ENCODE assay signal across 8 mouse cellular contexts in the genomic region with DNA sequence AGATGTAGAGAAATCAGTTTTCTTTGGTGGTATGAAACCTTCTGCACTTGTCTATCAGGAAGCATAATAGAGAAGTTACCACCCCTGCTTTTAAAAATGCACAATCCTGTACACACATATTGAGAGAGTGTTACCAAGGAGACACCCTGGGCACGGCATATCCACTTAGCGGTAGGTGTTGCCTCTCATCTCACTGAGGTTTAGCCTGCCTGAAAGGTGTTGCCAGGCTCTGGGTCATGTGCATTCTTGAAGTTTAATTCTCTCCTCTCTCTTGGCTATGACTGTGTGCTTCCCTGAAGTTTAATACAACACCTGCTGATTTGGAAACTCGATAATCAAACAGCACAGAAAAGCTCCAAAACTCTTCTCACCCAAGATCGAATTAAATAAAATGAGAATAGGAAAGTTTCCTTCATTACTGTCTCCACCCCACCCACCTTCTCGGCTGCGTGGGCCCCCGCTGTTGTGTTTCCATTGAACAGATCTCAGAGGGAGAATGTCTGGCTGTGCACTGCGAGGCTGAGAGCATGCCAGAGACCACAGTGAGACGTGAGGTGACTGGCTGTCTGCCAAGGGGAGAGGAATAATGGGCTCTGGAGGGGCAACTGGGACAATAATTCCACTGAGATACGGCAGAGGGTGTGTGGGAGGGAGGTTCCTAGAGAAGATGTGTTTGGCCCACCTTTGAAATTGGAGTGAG. TPM values are rescaled to one million over a fixed set of nuclear protein-coding genes. Genes with fewer than 3 reads are reported as not detected.
DNase-seq lines count a peak whose midpoint lies in the region; ATAC-seq lines count a peak whose summit lies in the region.

No protein-coding gene starts in this region.

- H3K9me3 ChIP-seq in heart, embryonic 16.5 days (replicated peaks; ENCODE audit: control insufficient read depth, low read length): 0 out of 2 replicates have a peak, but pooled peaks cover 3% of the 10 kb centered on the region
- no peaks in the 10 kb centered on the region for H3K9me3 ChIP-seq in neural tube, embryonic 13.5 days
- H3K9me3 ChIP-seq in neural tube, embryonic 15.5 days (replicated peaks): no peaks in the 10 kb centered on the region

- 33% methylated on average over 10 of the region's 10 CpGs for WGBS in heart, embryonic 16.5 days
- WGBS in neural tube, embryonic 13.5 days: 46% methylated on average over 10 of the region's 10 CpGs
- 40% methylated on average over 10 of the region's 10 CpGs for WGBS in neural tube, embryonic 15.5 days

- peak; percentile 53 for ATAC-seq in heart, embryonic 16.5 days (replicated peaks; ENCODE audit: extremely low read depth, insufficient read depth, low FRiP score)
- ATAC-seq in neural tube, embryonic 13.5 days (ENCODE audit: low read depth): peak; percentile 74
- no peak; the same call in 1 of the 2 replicates for ATAC-seq in neural tube, embryonic 15.5 days (ENCODE audit: low FRiP score)

- H3K36me3 ChIP-seq in heart, embryonic 16.5 days (ENCODE audit: control insufficient read depth, insufficient read depth): no peaks in the 10 kb centered on the region
- no peaks in the 10 kb centered on the region for H3K36me3 ChIP-seq in neural tube, embryonic 13.5 days
- no peaks in the 10 kb centered on the region for H3K36me3 ChIP-seq in neural tube, embryonic 15.5 days

- H3K27me3 ChIP-seq in heart, embryonic 16.5 days (ENCODE audit: control insufficient read depth, insufficient read depth, low read length): no peaks in the 10 kb centered on the region
- no peaks in the 10 kb centered on the region for H3K27me3 ChIP-seq in neural tube, embryonic 13.5 days
- no peaks in the 10 kb centered on the region for H3K27me3 ChIP-seq in neural tube, embryonic 15.5 days (replicated peaks)

- intact Hi-C loops in heart, postnatal 25 days (cut with DNase I): no loop called here

- no peak overlapping the region for H3K4me2 ChIP-seq in heart, embryonic 16.5 days (ENCODE audit: low read depth, low read length)
- H3K4me2 ChIP-seq in neural tube, embryonic 13.5 days: no peak overlapping the region
- no peak overlapping the region for H3K4me2 ChIP-seq in neural tube, embryonic 15.5 days

- no peak overlapping the region for H3K27ac ChIP-seq in heart, embryonic 16.5 days (ENCODE audit: low read length)
- no peak overlapping the region for H3K27ac ChIP-seq in neural tube, embryonic 13.5 days (replicated peaks)
- H3K27ac ChIP-seq in neural tube, embryonic 15.5 days (replicated peaks): no peak overlapping the region

- no peak overlapping the region for H3K4me3 ChIP-seq in heart, embryonic 16.5 days (ENCODE audit: low read length)
- H3K4me3 ChIP-seq in neural tube, embryonic 13.5 days: no peak overlapping the region
- H3K4me3 ChIP-seq in neural tube, embryonic 15.5 days (replicated peaks): no peak overlapping the region

- peaks cover 18% of the 10 kb centered on the region for H3K4me1 ChIP-seq in heart, embryonic 16.5 days (ENCODE audit: control insufficient read depth, insufficient read depth, low read length)
- H3K4me1 ChIP-seq in neural tube, embryonic 13.5 days (replicated peaks): peaks cover 23% of the 10 kb centered on the region
- peaks cover 14% of the 10 kb centered on the region for H3K4me1 ChIP-seq in neural tube, embryonic 15.5 days

- H3K9ac ChIP-seq in heart, embryonic 16.5 days (ENCODE audit: low read length): no peak overlapping the region
- no peak overlapping the region for H3K9ac ChIP-seq in neural tube, embryonic 13.5 days
- no peak overlapping the region for H3K9ac ChIP-seq in neural tube, embryonic 15.5 days (replicated peaks)

- no peak for DNase-seq in heart, postnatal 25 days (ENCODE audit: low spot score)
- peak; percentile 34 for DNase-seq in layer of hippocampus, adult 9-11 months
- peak; percentile 17 for DNase-seq in telencephalon, adult 2 months (ENCODE audit: low read depth, low spot score)
- DNase-seq in cerebellum, adult 9-11 months: no peak
- no peak for DNase-seq in urinary bladder, postnatal 14 days (ENCODE audit: low spot score)

RNA-seq across cellular contexts. Expression of gene Pcolce2, which starts 27.0 kb away (rescaled TPM):
- 1.7 and 2.8 TPM in 2 replicates for polyA plus RNA-seq in heart, embryonic 16.5 days (2015; fragmentation: Nextera tagmentation; extraction: Ambion mirVana)
- 10 to 100 TPM; 29.1 to 33.7 TPM for total RNA-seq in heart, postnatal 25 days (2021)
- polyA plus RNA-seq in neural tube, embryonic 13.5 days (2015; fragmentation: Nextera tagmentation; extraction: Ambion mirVana): 3.1 and 4.9 TPM in 2 replicates
- 3.3 and 5.5 TPM in 2 replicates for polyA plus RNA-seq in neural tube, embryonic 15.5 days (2015; fragmentation: Nextera tagmentation; extraction: Ambion mirVana)

Comparison
In these comparisons a context has a peak if more than half of its experiments do, and no peak if none do; other contexts are left out.
1. DNase-seq: peak in layer of hippocampus, adult 9-11 months (single experiment) and telencephalon, adult 2 months (single experiment); none in heart, postnatal 25 days (single experiment), cerebellum, adult 9-11 months (single experiment) and urinary bladder, postnatal 14 days (single experiment).